Mouse (Mus musculus): ENCODE measurements around the gene Catsper2.

Catsper2 gene

DNA sequence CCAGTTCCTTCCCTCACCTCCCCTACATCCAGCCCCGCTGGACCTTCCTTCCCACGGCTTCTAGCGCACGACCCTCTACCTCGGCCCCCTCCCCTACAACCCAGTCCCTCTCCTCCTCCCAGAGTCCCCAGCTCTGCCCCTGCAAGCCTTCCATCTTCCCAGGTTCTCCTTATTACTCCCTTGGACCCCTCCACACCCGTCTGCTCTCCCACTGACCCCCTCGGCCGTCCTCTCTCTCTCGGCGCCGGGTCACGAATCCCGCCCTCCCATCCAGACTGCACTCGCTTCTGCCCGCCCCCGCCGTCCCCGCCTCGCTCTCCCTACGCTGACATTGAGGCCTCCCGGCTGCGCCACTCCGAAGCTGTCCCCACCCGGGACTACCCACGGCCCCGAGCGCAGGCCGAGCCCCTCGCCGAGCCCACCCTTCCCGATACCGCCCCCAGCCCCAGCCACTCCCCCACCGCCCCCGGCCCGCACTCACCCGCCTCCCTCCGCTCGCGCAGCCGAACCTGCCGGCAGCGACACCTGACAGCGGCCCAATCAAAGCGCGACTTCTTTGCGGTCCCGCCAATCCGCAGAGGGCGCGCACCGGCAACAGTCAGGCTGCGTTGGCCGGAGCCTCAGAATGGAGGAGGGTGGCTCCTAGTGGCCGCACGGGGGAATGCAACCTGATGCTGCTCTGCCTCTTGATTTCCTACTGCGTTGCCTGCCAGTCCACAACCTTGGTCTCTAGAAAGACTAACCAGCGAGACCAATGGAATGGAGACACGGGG is 58.6 kb downstream of the Catsper2 start, which contains the start of gene Ppip5k1:
Ppip5k1 (minus strand) TSS at position 577 of the 773 bp plus-strand sequence.
- in situ Hi-C loops (cut with MboI; ENCODE audit: low sequenced_read_pairs): no loop called here

- in situ Hi-C loops (cut with MboI; ENCODE audit: low sequenced_read_pairs): no loop called here
Measured at GRCm38 (mm10) chr2:121354378-121354777, 59.2 kb downstream of the Catsper2 start.

- in situ Hi-C loops (cut with MboI; ENCODE audit: low sequenced_read_pairs): no loop called here
Measured at GRCm38 (mm10) chr2:121353156-121353555, 60.4 kb downstream of the Catsper2 start.

Data from CH12F3 (cell line).